Mouse (Mus musculus) small intestine, adult 2 months (tissue): Measurements from ENCODE around the gene Cacng5. TPM values are rescaled to one million over a fixed set of nuclear protein-coding genes. Genes with fewer than 3 reads are reported as not detected.

Source experiments
- H3K27ac ChIP-seq: fragments of 200-500 bp; 2 replicates; pipeline ENCODE4 v1.5.1; 2012; ENCODE audit warnings: low read depth, low read length, control low read depth, inconsistent platforms; ENCODE audit not compliant: insufficient read depth
- H3K27me3 ChIP-seq: fragments of 200-500 bp; 2 replicates; pipeline ENCODE4 v1.6.1; 2012; ENCODE audit warnings: mild to moderate bottlenecking, moderate library complexity, low read length, inconsistent platforms; ENCODE audit not compliant: control insufficient read depth, insufficient read depth
- H3K36me3 ChIP-seq: fragments of 200-500 bp; 2 replicates; pipeline ENCODE4 v1.6.1; 2012; ENCODE audit warnings: mild to moderate bottlenecking, low read length, control low read depth, inconsistent platforms; ENCODE audit not compliant: control insufficient read depth, insufficient read depth
- H3K4me1 ChIP-seq: fragments of 200-500 bp; 2 replicates; pipeline ENCODE4 v1.6.1; 2012; ENCODE audit warnings: low read length, inconsistent platforms, mixed read lengths; ENCODE audit not compliant: control insufficient read depth, insufficient read depth, insufficient read length
- H3K4me3 ChIP-seq: fragments of 200-500 bp; 2 replicates; pipeline ENCODE4 v1.5.1; 2012; ENCODE audit warnings: low read depth, mild to moderate bottlenecking, control low read depth, inconsistent platforms, low read length, moderate library complexity
- CTCF ChIP-seq: fragments of 200-500 bp; IDR thresholded peaks from 2 replicates; pipeline ENCODE4 v1.5.1; 2012; ENCODE audit warnings: low read depth, mild to moderate bottlenecking, control low read depth, inconsistent platforms, low read length, moderate library complexity, mixed read lengths; ENCODE audit not compliant: insufficient replicate concordance, insufficient read length; ENCODE audit errors: extremely low read depth
- POLR2A ChIP-seq: fragments of 200-500 bp; IDR thresholded peaks from 2 replicates; pipeline ENCODE4 v1.6.1; 2012; ENCODE audit warnings: low read depth, mild to moderate bottlenecking, control low read depth, inconsistent platforms, low read length, moderate library complexity
- WGBS: fragments of 180-500 bp; shearing (Covaris S2); methylation state at CpG from one replicate; pipeline ENCODE4 v1.1.7; 2018; 5-methylcytosine and 5-hydroxymethylcytosine counted together
- polyA plus RNA-seq: library from polyadenylated mRNA; depleted of rRNA; stranded (reverse); fragments of >200 nt; gene quantifications from 2 replicates; pipeline ENCODE4 v1.2.3, GENCODE M21; 2012

Cacng5 gene
- polyA plus RNA-seq, 1 experiment, result 0.05 TPM

DNA sequence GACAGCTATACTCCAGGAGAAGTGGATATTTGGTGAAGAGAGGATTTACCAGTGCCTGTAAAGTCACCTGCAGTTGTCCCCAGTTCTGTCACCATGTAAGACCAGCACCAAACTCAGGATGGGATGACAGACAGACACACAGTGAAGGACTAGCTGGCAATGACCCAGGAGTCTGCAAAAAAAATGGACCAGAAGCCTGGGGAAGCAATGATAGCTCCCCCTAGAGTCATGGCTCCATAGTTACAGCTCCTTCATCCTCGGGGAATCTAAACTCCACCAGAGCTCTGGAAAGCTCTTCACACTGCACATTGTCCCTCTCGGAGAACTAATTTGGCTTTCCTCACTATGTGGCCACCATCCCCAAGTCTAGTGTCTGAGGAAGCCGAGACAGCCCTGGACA is 1.5 kb downstream of the Cacng5 start:
- H3K36me3 ChIP-seq, result no peaks in the 10 kb centered on the region
- no peak overlapping the region for H3K27ac ChIP-seq
- H3K4me1 ChIP-seq, result no peaks in the 10 kb centered on the region
- H3K4me3 ChIP-seq, result no peak overlapping the region
- H3K27me3 ChIP-seq, result no peaks in the 10 kb centered on the region
- 47% methylated on average over 3 of the region's 3 CpGs for WGBS
- TF ChIP-seq POLR2A (no peak), CTCF (no peak)

DNA sequence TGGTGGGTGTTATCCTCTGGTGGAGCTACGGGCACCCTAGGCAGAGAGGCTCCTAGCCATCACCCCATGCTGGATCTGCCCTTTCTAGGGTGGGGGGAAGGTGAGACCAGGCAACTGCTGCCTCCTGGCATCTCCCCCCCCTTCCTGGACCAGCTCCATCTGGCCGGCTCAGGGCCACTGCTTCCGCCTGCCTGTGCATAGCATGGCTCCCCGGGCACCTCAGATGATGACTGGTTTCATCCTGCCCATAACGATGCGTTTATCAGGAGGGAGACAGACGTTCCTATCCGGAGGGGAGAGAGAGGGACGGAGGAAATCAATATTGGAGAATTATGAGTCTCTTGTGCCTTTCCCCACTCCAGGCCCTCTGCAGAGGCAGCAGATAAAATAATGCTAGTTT is 9.5 kb downstream of the Cacng5 start:
- Histone ChIP-seq H3K27me3 (no peaks in the 10 kb centered on the region), H3K36me3 (no peaks in the 10 kb centered on the region), H3K4me3 (no peak overlapping the region), H3K4me1 (no peaks in the 10 kb centered on the region), H3K27ac (no peak overlapping the region)
- WGBS, result 58% methylated on average over 9 of the region's 9 CpGs
- TF ChIP-seq CTCF (no peak), POLR2A (no peak)

DNA sequence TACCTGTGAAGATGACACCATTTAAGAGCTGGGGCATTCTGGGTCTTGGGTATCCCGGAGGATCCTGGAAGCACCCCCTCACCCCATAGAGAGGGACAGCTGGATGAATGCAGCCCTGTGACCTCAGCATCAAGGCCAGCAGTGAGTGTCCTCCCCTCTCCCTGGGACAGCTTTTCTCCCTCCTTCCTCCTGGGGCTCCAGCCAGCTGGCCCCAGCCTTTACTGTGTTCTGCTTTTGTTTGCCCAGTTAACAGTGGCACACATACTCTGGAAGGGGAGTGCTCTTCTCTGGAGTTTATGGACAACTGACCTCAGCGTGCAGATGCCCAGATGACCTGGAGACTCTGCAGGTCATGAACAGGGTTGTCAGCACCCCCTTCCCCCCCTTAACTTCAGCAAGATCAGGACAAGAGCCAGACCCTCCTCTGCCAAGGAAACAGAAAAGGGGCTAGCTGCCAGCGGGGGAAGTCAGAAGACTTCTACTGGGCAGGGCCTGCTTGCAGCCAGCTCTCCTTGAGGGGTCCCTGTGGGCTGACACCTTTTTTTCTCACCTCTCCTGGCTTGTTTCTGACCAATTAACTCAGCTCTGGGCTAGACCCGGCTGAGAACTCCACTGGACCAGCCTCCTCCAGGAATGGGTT is 10.8 kb downstream of the Cacng5 start:
- no peak for TF ChIP-seq CTCF
- no peak for TF ChIP-seq POLR2A
- 36% methylated on average over 4 of the region's 4 CpGs for WGBS
- Histone ChIP-seq H3K36me3 (no peaks in the 10 kb centered on the region), H3K4me3 (no peak overlapping the region), H3K27ac (no peak overlapping the region), H3K4me1 (no peaks in the 10 kb centered on the region), H3K27me3 (no peaks in the 10 kb centered on the region)

DNA sequence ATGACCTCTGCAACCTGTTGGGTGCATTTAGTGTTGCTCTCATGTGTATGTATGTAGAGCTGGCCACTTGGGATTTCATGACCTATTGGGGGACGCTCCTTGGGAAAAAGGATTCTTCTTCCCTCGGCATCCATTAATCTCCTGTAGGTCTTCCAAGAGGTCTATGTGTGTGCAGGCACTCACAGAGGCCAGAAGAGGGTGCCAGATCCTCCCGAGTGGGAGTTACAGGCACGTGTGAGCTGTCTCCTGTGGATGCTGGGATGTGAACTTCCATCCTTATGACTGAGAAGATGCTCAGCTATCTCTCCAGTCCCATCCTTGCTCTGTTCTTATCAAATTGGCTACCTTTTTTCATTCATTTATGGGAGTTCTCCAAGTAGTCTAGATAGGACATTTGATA is 14.4 kb downstream of the Cacng5 start:
- no peaks in the 10 kb centered on the region for H3K4me1 ChIP-seq
- H3K27ac ChIP-seq, result no peak overlapping the region
- TF ChIP-seq CTCF (no peak), POLR2A (no peak)
- no peaks in the 10 kb centered on the region for H3K36me3 ChIP-seq
- no peak overlapping the region for H3K4me3 ChIP-seq
- H3K27me3 ChIP-seq, result no peaks in the 10 kb centered on the region
- 49% methylated on average over 4 of the region's 4 CpGs for WGBS

DNA sequence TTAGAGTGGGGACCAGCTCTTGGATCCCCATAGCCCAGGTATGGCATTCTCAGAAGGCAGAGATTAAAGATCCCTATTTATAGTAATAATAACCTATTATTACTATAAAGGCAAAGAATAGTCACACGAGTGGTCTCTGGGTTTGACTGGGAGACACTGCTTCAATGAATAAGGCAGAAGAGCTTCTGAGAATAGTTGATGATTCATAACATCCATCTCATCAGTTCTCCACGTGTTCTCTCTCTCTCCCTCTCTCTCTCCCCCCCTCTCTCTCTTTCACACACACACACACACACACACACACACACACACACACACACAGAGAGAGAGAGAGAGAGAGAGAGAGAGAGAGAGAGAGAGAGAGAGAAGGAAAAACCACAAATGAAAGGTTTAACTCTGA is 16.2 kb downstream of the Cacng5 start:
- Histone ChIP-seq H3K4me3 (no peak overlapping the region), H3K27ac (no peak overlapping the region), H3K27me3 (no peaks in the 10 kb centered on the region), H3K36me3 (no peaks in the 10 kb centered on the region), H3K4me1 (no peaks in the 10 kb centered on the region)
- no peak for TF ChIP-seq POLR2A
- TF ChIP-seq CTCF, result no peak
- 52% methylated on average over 2 of the region's 2 CpGs for WGBS

DNA sequence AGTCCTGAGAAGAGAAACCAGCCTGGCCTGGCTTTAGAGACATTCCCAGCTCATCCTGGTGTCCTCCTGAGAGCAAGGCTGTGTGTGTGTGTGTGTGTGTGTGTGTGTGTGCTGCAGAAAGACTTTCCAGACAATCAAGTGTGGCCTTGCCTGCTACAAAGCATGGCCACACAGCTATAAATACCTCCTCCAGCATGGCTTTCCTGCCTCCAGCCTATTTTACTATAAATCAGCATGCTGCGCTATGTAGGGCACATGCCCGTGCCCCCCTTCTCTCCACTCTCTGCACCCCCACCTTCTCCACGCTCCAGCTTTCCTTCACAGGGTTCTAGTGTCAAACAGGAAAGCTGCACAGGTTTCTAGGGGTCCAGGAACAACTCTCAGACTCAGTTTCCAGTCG is 19.2 kb downstream of the Cacng5 start:
- no peak overlapping the region for H3K27ac ChIP-seq
- H3K36me3 ChIP-seq, result no peaks in the 10 kb centered on the region
- no peak overlapping the region for H3K4me3 ChIP-seq
- TF ChIP-seq POLR2A (no peak), CTCF (no peak)
- WGBS, result 60% methylated on average over 4 of the region's 4 CpGs
- H3K4me1 ChIP-seq, result no peaks in the 10 kb centered on the region
- no peaks in the 10 kb centered on the region for H3K27me3 ChIP-seq

DNA sequence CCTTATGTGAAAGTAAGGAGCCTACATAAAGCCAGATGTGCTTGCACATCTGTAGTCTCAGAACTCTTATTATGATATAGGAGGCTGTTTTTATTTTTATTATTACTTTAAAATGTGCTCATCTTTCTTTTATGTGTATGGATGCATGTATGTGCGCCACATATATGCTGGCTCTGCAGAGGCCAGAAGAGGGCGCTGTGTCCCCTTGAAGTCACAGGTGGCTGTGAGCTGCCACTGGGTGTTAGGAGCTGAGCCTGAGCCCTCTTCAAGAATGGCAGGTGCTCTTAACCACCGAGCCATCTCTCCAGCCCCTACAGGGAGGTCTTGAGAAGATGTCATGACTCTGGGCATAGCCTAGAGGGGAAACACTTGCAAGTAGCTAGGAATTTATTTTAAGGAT is 23.5 kb downstream of the Cacng5 start:
- H3K4me1 ChIP-seq, result no peaks in the 10 kb centered on the region
- H3K27ac ChIP-seq, result no peak overlapping the region
- H3K4me3 ChIP-seq, result no peak overlapping the region
- H3K27me3 ChIP-seq, result no peaks in the 10 kb centered on the region
- 83% methylated on average over 3 of the region's 3 CpGs for WGBS
- no peaks in the 10 kb centered on the region for H3K36me3 ChIP-seq
- TF ChIP-seq POLR2A, result no peak

DNA sequence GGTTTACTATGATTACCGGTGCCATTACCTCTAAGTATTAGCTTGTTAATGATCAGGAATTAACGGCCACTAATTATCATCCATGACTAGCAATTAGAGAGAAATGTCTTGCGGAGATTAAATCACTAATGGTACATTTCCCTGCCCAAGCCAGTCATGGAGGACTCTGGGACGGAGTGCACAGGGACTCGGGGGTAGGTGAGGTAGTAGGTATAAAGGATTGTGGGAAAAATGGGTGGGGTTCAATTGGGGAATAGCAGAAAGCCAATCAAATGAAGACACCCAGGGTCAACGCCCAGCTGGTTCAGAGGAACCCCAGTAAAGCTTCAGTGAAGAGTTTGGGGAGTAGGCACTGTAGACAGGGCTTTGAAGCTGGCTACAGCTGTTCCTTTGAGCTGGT is 27.5 kb downstream of the Cacng5 start:
- no peaks in the 10 kb centered on the region for H3K4me1 ChIP-seq
- no peaks in the 10 kb centered on the region for H3K36me3 ChIP-seq
- no peaks in the 10 kb centered on the region for H3K27me3 ChIP-seq
- no peak for TF ChIP-seq CTCF
- TF ChIP-seq POLR2A, result no peak
- WGBS, result 83% methylated on average over 6 of the region's 6 CpGs
- no peak overlapping the region for H3K4me3 ChIP-seq
- no peak overlapping the region for H3K27ac ChIP-seq
